Mouse (Mus musculus): ENCODE measurements around the gene Mtfr2. TPM values are rescaled to one million over a fixed set of nuclear protein-coding genes. Genes with fewer than 3 reads are reported as not detected.

Mtfr2 gene
- polyA plus RNA-seq, 1 experiment from 2014 or later: 3.3 TPM

GRCm38 (mm10) chr10:20331262-20331661 is 16.3 kb upstream of the Mtfr2 start:
- 92% methylated on average over 2 of the region's 2 CpGs for WGBS
- Histone ChIP-seq H3K9me3 (no peaks in the 10 kb centered on the region), H3K4me1 (no peaks in the 10 kb centered on the region), H3K27me3 (ENCODE audit: poor library complexity, severe bottlenecking) (no peaks in the 10 kb centered on the region), H3K4me3 (no peak overlapping the region), H3K27ac (no peak overlapping the region), H3K36me3 (replicated peaks) (peaks cover 100% of the 10 kb centered on the region)
- DNase-seq (ENCODE audit: extremely low spot score, low spot score): no peak

GRCm38 (mm10) chr10:20337872-20338271 is 9.7 kb upstream of the Mtfr2 start:
- WGBS: 88% methylated on average over 7 of the region's 7 CpGs
- H3K36me3 ChIP-seq (replicated peaks): peaks cover 100% of the 10 kb centered on the region

GRCm38 (mm10) chr10:20345736-20346135 is 1.8 kb upstream of the Mtfr2 start:
- no peaks in the 10 kb centered on the region for H3K9me3 ChIP-seq
- no peak overlapping the region for H3K27ac ChIP-seq
- H3K36me3 ChIP-seq (replicated peaks): peaks cover 59% of the 10 kb centered on the region
- DNase-seq (ENCODE audit: extremely low spot score, low spot score): no peak
- H3K27me3 ChIP-seq (ENCODE audit: poor library complexity, severe bottlenecking): no peaks in the 10 kb centered on the region
- H3K4me3 ChIP-seq: no peak overlapping the region
- 94% methylated on average over 1 of the region's 1 CpGs for WGBS
- peaks cover 11% of the 10 kb centered on the region for H3K4me1 ChIP-seq

More at GRCm38 (mm10) chr10:20337872-20338271, 9.7 kb upstream of the Mtfr2 start:
- H3K9me3 ChIP-seq: no peaks in the 10 kb centered on the region
- no peaks in the 10 kb centered on the region for H3K27me3 ChIP-seq (ENCODE audit: poor library complexity, severe bottlenecking)
- DNase-seq (ENCODE audit: extremely low spot score, low spot score): no peak
- no peak overlapping the region for H3K4me3 ChIP-seq
- no peaks in the 10 kb centered on the region for H3K4me1 ChIP-seq
- H3K27ac ChIP-seq: no peak overlapping the region

- H3K27me3 ChIP-seq (ENCODE audit: poor library complexity, severe bottlenecking): no peaks in the 10 kb centered on the region
- peak overlapping the region; percentile 81; the same call in 1 of the 2 replicates for H3K4me3 ChIP-seq
These were observed 1.3 kb downstream of the Mtfr2 start for GRCm38 (mm10) chr10:20348894-20349293.

GRCm38 (mm10) chr10:20361542-20362449 is 14.2 kb downstream of the Mtfr2 start:
- H3K4me1 ChIP-seq: peaks cover 4% of the 10 kb centered on the region; the same call in 1 of the 2 replicates
- 63% methylated on average over 10 of the region's 10 CpGs for WGBS
- no peak for DNase-seq (ENCODE audit: extremely low spot score, low spot score)
- H3K27me3 ChIP-seq (ENCODE audit: poor library complexity, severe bottlenecking): no peaks in the 10 kb centered on the region
- H3K9me3 ChIP-seq: no peaks in the 10 kb centered on the region; the same call in 1 of the 2 replicates
- H3K27ac ChIP-seq: no peak overlapping the region
- no peak overlapping the region for H3K4me3 ChIP-seq
- H3K36me3 ChIP-seq (replicated peaks): peaks cover 42% of the 10 kb centered on the region

More at GRCm38 (mm10) chr10:20348894-20349293, 1.3 kb downstream of the Mtfr2 start:
- 91% methylated on average over 2 of the region's 2 CpGs for WGBS
- H3K9me3 ChIP-seq: no peaks in the 10 kb centered on the region
- peaks cover 43% of the 10 kb centered on the region for H3K36me3 ChIP-seq (replicated peaks)
- no peak for DNase-seq (ENCODE audit: extremely low spot score, low spot score)
- peaks cover 11% of the 10 kb centered on the region for H3K4me1 ChIP-seq
- no peak overlapping the region for H3K27ac ChIP-seq

- DNase-seq (ENCODE audit: extremely low spot score, low spot score): no peak
- 85% methylated on average over 4 of the region's 4 CpGs for WGBS
- Histone ChIP-seq H3K9me3 (peaks cover 4% of the 10 kb centered on the region; the same call in 1 of the 2 replicates), H3K4me1 (peaks cover 4% of the 10 kb centered on the region; the same call in 1 of the 2 replicates), H3K4me3 (no peak overlapping the region), H3K27me3 (ENCODE audit: poor library complexity, severe bottlenecking) (no peaks in the 10 kb centered on the region), H3K27ac (no peak overlapping the region), H3K36me3 (replicated peaks) (peaks cover 34% of the 10 kb centered on the region)
These were observed 15.0 kb downstream of the Mtfr2 start for GRCm38 (mm10) chr10:20362450-20363118.

- Histone ChIP-seq H3K4me3 (no peak overlapping the region), H3K27ac (no peak overlapping the region), H3K27me3 (ENCODE audit: poor library complexity, severe bottlenecking) (no peaks in the 10 kb centered on the region), H3K4me1 (no peaks in the 10 kb centered on the region), H3K9me3 (peaks cover 9% of the 10 kb centered on the region; the same call in 1 of the 2 replicates), H3K36me3 (replicated peaks) (no peaks in the 10 kb centered on the region)
- DNase-seq (ENCODE audit: extremely low spot score, low spot score): no peak
- 92% methylated on average over 5 of the region's 5 CpGs for WGBS
These were observed 24.5 kb downstream of the Mtfr2 start for GRCm38 (mm10) chr10:20372046-20372445.

GRCm38 (mm10) chr10:20377621-20378020 is 30.1 kb downstream of the Mtfr2 start:
- no peaks in the 10 kb centered on the region for H3K9me3 ChIP-seq
- WGBS: 90% methylated on average over 9 of the region's 9 CpGs
- H3K27me3 ChIP-seq (ENCODE audit: poor library complexity, severe bottlenecking): no peaks in the 10 kb centered on the region
- no peaks in the 10 kb centered on the region for H3K36me3 ChIP-seq (replicated peaks)
- DNase-seq (ENCODE audit: extremely low spot score, low spot score): no peak
- peaks cover 5% of the 10 kb centered on the region for H3K4me1 ChIP-seq
- no peak overlapping the region for H3K4me3 ChIP-seq
- H3K27ac ChIP-seq: no peak overlapping the region

- H3K27ac ChIP-seq: no peak overlapping the region
- no peaks in the 10 kb centered on the region for H3K9me3 ChIP-seq
- no peak for DNase-seq (ENCODE audit: extremely low spot score, low spot score)
- H3K4me3 ChIP-seq: no peak overlapping the region
- H3K4me1 ChIP-seq: peaks cover 11% of the 10 kb centered on the region
- no peaks in the 10 kb centered on the region for H3K27me3 ChIP-seq (ENCODE audit: poor library complexity, severe bottlenecking)
- WGBS: 81% methylated on average over 9 of the region's 9 CpGs
- H3K36me3 ChIP-seq (replicated peaks): no peaks in the 10 kb centered on the region
These were observed 31.6 kb downstream of the Mtfr2 start for GRCm38 (mm10) chr10:20379071-20379735.

GRCm38 (mm10) chr10:20380798-20381197 is 33.2 kb downstream of the Mtfr2 start:
- WGBS: 90% methylated on average over 3 of the region's 3 CpGs
- H3K27me3 ChIP-seq (ENCODE audit: poor library complexity, severe bottlenecking): no peaks in the 10 kb centered on the region

GRCm38 (mm10) chr10:20381352-20381751 is 33.8 kb downstream of the Mtfr2 start:
- H3K36me3 ChIP-seq (replicated peaks): no peaks in the 10 kb centered on the region
- H3K27ac ChIP-seq: no peak overlapping the region
- no peaks in the 10 kb centered on the region for H3K9me3 ChIP-seq
- peaks cover 11% of the 10 kb centered on the region for H3K4me1 ChIP-seq
- H3K4me3 ChIP-seq: no peak overlapping the region
- DNase-seq (ENCODE audit: extremely low spot score, low spot score): no peak
- WGBS: 79% methylated on average over 3 of the region's 3 CpGs
- no peaks in the 10 kb centered on the region for H3K27me3 ChIP-seq (ENCODE audit: poor library complexity, severe bottlenecking)

More at GRCm38 (mm10) chr10:20380798-20381197, 33.2 kb downstream of the Mtfr2 start:
- Histone ChIP-seq H3K36me3 (replicated peaks) (no peaks in the 10 kb centered on the region), H3K4me1 (peaks cover 11% of the 10 kb centered on the region), H3K4me3 (no peak overlapping the region), H3K27ac (no peak overlapping the region), H3K9me3 (no peaks in the 10 kb centered on the region)
- DNase-seq (ENCODE audit: extremely low spot score, low spot score): no peak

- no peaks in the 10 kb centered on the region for H3K27me3 ChIP-seq (ENCODE audit: poor library complexity, severe bottlenecking)
- H3K36me3 ChIP-seq (replicated peaks): no peaks in the 10 kb centered on the region
- H3K27ac ChIP-seq: no peak overlapping the region
- 86% methylated on average over 6 of the region's 6 CpGs for WGBS
- H3K4me3 ChIP-seq: no peak overlapping the region
- no peaks in the 10 kb centered on the region for H3K9me3 ChIP-seq
- H3K4me1 ChIP-seq: peaks cover 11% of the 10 kb centered on the region
- no peak for DNase-seq (ENCODE audit: extremely low spot score, low spot score)
These were observed 35.3 kb downstream of the Mtfr2 start for GRCm38 (mm10) chr10:20382807-20383419.

Measured in forebrain, embryonic 10.5 days (tissue).